Mouse (Mus musculus): ENCODE measurements around the gene Sun5. TPM values are rescaled to one million over a fixed set of nuclear protein-coding genes. Genes with fewer than 3 reads are reported as not detected.
"Not testable (repeated sequence)": the region's sequence is repeated elsewhere in the genome, so short reads cannot be mapped to it uniquely, and the experiment has no call there.

The Sun5 gene
- polyA plus RNA-seq, 1 experiment from 2014 or later, result not detected

GRCm38 (mm10) chr2:153807464-153807863 lies 63.4 kb downstream of the Sun5 start:
- Histone ChIP-seq H3K27ac (0 out of 2 replicates have a peak overlapping the region, but pooled peaks have one; percentile 31), H3K4me1 (peaks cover 34% of the 10 kb centered on the region)
- not testable (repeated sequence) for H3K4me3 ChIP-seq; H3K27me3 ChIP-seq (ENCODE audit: insufficient read depth, poor library complexity, severe bottlenecking); H3K36me3 ChIP-seq; H3K9me3 ChIP-seq
- DNase-seq (ENCODE audit: low spot score), result peak; percentile 84

Other genes starting within 250 kb of the Sun5 start
- 64.8 and 68.6 TPM in 2 replicates for gene Commd7, start 238.3 kb downstream of the Sun5 start, polyA plus RNA-seq (2016; fragmentation: Nextera tagmentation; extraction: Ambion mirVana)
- 10.2 and 17.0 TPM in 2 replicates for gene Dnmt3b, start 221.6 kb downstream of the Sun5 start, polyA plus RNA-seq (2016; fragmentation: Nextera tagmentation; extraction: Ambion mirVana)
- gene Dnmt3c, start 174.4 kb downstream of the Sun5 start, polyA plus RNA-seq (2016; fragmentation: Nextera tagmentation; extraction: Ambion mirVana), result 0.10 and 0.12 TPM in 2 replicates
- gene Mapre1, start 129.8 kb downstream of the Sun5 start, polyA plus RNA-seq (2016; fragmentation: Nextera tagmentation; extraction: Ambion mirVana), result 311 and 313 TPM in 2 replicates
- gene Efcab8, start 91.2 kb downstream of the Sun5 start, polyA plus RNA-seq (2016; fragmentation: Nextera tagmentation; extraction: Ambion mirVana), result 0.04 TPM in 1 of 2 replicates, not detected in the other
- not detected in 2 replicates for gene Bpifb2, start 4.0 kb upstream of the Sun5 start, polyA plus RNA-seq (2016; fragmentation: Nextera tagmentation; extraction: Ambion mirVana)
- not detected in 2 replicates for gene Bpifb6, start 29.3 kb upstream of the Sun5 start, polyA plus RNA-seq (2016; fragmentation: Nextera tagmentation; extraction: Ambion mirVana)
- not detected in 2 replicates for gene Bpifb3, start 47.1 kb upstream of the Sun5 start, polyA plus RNA-seq (2016; fragmentation: Nextera tagmentation; extraction: Ambion mirVana)
- gene Bpifb4, start 67.1 kb upstream of the Sun5 start, polyA plus RNA-seq (2016; fragmentation: Nextera tagmentation; extraction: Ambion mirVana), result not detected in 2 replicates
- not detected in 2 replicates for gene Bpifa6, start 103.9 kb upstream of the Sun5 start, polyA plus RNA-seq (2016; fragmentation: Nextera tagmentation; extraction: Ambion mirVana)
- not detected in 2 replicates for gene Bpifa2, start 137.2 kb upstream of the Sun5 start, polyA plus RNA-seq (2016; fragmentation: Nextera tagmentation; extraction: Ambion mirVana)

Measured in heart, embryonic 10.5 days (tissue).